Mouse (Mus musculus): Measurements from ENCODE around the gene Zfp408.

GRCm38 (mm10) chr2:91695436-91696224 lies 46.0 kb upstream of the Zfp408 start:
- TF ChIP-seq MYOD1 (IDR thresholded peaks at IDR 0.05; ENCODE audit: control insufficient read depth in 1 of 3, insufficient read length in 2 of 3, low read depth in 2 of 3) (no peak), MYOG (IDR thresholded peaks at IDR 0.05; ENCODE audit: control insufficient read depth in 1 of 3, insufficient read depth in 1 of 3, insufficient read length in 2 of 3, low read depth in 2 of 3) (no peak), POLR2AphosphoS2 (IDR thresholded peaks at IDR 0.05; ENCODE audit: insufficient read length, low read depth) (no peak), USF1 (IDR thresholded peaks at IDR 0.05; ENCODE audit: low read depth) (no peak), SRF (IDR thresholded peaks at IDR 0.05; ENCODE audit: control insufficient read depth, insufficient read length, low read depth) (no peak), TCF12 (IDR thresholded peaks at IDR 0.05; ENCODE audit: insufficient read depth, poor library complexity, severe bottlenecking) (no peak), POLR2A (IDR thresholded peaks at IDR 0.05; ENCODE audit: insufficient read length, low read depth) (no peak), REST (IDR thresholded peaks at IDR 0.05; ENCODE audit: insufficient read depth, insufficient read length) (no peak), TCF3 (IDR thresholded peaks at IDR 0.05; ENCODE audit: insufficient read length, low read depth) (no peak), CEBPB (IDR thresholded peaks at IDR 0.05; ENCODE audit: insufficient read depth, poor library complexity, severe bottlenecking) (no peak)
